Mouse (Mus musculus): Measurements from ENCODE around the gene Phc2. TPM values are rescaled to one million over a fixed set of nuclear protein-coding genes. Genes with fewer than 3 reads are reported as not detected.

The Phc2 gene
- polyA plus RNA-seq, 1 experiment from 2014 or later = 61.5 TPM

DNA sequence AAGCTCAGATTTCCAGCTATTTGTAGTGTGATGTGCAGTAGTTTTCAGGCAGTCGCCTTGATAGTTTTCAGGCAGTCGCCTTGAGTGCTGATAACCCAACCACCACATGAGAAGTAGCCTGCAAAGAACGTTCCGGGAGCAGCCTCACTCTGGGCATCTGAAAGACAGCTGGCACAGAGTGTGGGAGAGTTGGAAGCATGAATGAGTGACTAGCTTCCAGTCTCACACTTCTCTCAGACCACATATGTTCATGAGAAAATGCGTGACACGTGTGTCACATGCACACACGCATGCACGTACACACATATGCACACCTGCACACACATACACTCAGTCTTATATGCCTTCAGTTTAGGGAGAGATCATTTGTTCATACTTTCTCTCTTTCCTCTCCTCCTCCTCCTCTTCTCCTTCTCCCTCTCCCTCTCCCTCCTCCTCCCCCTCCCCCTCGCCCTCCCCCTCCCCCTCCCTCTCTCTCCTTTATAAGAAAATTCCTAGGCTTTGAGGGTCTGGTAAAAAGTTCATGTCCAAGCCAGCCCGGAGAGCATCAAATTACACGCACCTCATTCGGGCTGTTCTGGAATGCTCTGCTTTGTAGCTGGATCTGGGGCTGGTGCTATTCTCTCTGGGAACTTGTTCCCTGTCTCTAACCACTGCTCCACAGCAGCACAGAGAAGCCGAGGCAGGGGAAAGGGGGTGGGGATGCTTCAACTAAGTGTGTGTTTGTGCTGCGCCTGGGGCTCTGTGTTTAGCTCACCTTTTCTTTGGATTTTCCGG, 37.8 kb downstream of the Phc2 start:
- H3K9ac ChIP-seq = no peak overlapping the region
- no peaks in the 10 kb centered on the region for H3K9me3 ChIP-seq (replicated peaks)
- 0 out of 2 replicates have a peak overlapping the region, but pooled peaks have one; percentile 28 for H3K27ac ChIP-seq (replicated peaks)
- WGBS = 30% methylated on average over 15 of the region's 15 CpGs
- H3K36me3 ChIP-seq = no peaks in the 10 kb centered on the region
- no peak for ATAC-seq (ENCODE audit: insufficient number of reproducible peaks, low FRiP score, low TSS enrichment, low read depth)
- H3K4me3 ChIP-seq (replicated peaks) = no peak overlapping the region
- peaks cover 82% of the 10 kb centered on the region for H3K4me1 ChIP-seq
- no peaks in the 10 kb centered on the region for H3K27me3 ChIP-seq
- no peak overlapping the region for H3K4me2 ChIP-seq (replicated peaks)

DNA sequence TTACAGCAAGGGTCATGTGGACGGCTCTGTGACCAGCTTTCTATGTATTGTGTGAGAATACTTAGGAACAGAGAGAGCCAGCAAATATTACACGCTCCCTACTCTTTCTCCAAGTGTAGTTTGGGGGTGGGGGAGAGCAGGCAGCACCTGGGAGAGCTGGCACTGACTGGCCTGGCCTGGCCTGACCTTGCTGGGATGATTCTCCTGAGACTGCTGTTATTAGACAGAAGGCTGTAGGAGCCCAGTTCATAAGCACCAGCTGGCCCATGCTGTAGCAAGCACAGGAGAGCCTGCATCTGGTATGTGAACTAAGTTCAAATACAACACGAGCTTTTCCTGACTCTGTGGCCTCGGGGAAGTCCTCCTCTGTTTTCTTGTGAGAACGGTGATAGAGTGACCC, 38.7 kb downstream of the Phc2 start:
- 43% methylated on average over 5 of the region's 5 CpGs for WGBS
- Histone ChIP-seq H3K27me3 (no peaks in the 10 kb centered on the region), H3K27ac (replicated peaks) (0 out of 2 replicates have a peak overlapping the region, but pooled peaks have one; percentile 3), H3K4me1 (peaks cover 87% of the 10 kb centered on the region), H3K4me2 (replicated peaks) (no peak overlapping the region), H3K9me3 (replicated peaks) (no peaks in the 10 kb centered on the region), H3K4me3 (replicated peaks) (no peak overlapping the region), H3K36me3 (no peaks in the 10 kb centered on the region), H3K9ac (no peak overlapping the region)
- no peak for ATAC-seq (ENCODE audit: insufficient number of reproducible peaks, low FRiP score, low TSS enrichment, low read depth)

GRCm38 (mm10) chr4:128694315-128694714, 39.8 kb downstream of the Phc2 start:
- no peak overlapping the region for H3K4me3 ChIP-seq (replicated peaks)
- no peak for ATAC-seq (ENCODE audit: insufficient number of reproducible peaks, low FRiP score, low TSS enrichment, low read depth)
- H3K36me3 ChIP-seq = no peaks in the 10 kb centered on the region
- H3K4me1 ChIP-seq = peaks cover 85% of the 10 kb centered on the region
- no peak overlapping the region for H3K9ac ChIP-seq
- H3K9me3 ChIP-seq (replicated peaks) = no peaks in the 10 kb centered on the region
- H3K4me2 ChIP-seq (replicated peaks) = no peak overlapping the region
- no peaks in the 10 kb centered on the region for H3K27me3 ChIP-seq
- no peak overlapping the region for H3K27ac ChIP-seq (replicated peaks)

DNA sequence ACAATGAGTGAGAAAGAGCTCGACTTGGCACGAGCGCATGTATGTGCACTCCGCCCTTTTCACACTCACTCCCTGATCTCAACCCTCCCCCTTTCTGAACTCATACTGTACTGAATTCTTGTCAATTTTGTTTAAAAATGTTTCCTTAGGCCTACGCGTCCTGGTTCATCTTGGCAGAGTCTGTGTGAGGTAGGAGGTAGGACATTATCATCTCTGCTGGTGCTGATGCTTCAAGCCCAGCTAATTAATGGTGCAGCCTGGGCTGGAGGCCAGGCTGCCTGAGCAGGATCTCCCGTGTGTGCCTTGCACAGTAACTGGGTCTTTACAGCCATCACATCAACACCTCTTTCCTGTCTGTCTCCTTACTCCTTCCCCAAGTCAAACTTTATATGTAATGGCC, 40.6 kb downstream of the Phc2 start:
- no peak overlapping the region for H3K27ac ChIP-seq (replicated peaks)
- H3K4me2 ChIP-seq (replicated peaks) = no peak overlapping the region
- H3K9me3 ChIP-seq (replicated peaks) = no peaks in the 10 kb centered on the region
- 72% methylated on average over 7 of the region's 7 CpGs for WGBS
- H3K36me3 ChIP-seq = no peaks in the 10 kb centered on the region
- ATAC-seq (ENCODE audit: insufficient number of reproducible peaks, low FRiP score, low TSS enrichment, low read depth) = no peak
- H3K4me3 ChIP-seq (replicated peaks) = no peak overlapping the region
- no peaks in the 10 kb centered on the region for H3K27me3 ChIP-seq
- H3K4me1 ChIP-seq = peaks cover 78% of the 10 kb centered on the region
- H3K9ac ChIP-seq = no peak overlapping the region

DNA sequence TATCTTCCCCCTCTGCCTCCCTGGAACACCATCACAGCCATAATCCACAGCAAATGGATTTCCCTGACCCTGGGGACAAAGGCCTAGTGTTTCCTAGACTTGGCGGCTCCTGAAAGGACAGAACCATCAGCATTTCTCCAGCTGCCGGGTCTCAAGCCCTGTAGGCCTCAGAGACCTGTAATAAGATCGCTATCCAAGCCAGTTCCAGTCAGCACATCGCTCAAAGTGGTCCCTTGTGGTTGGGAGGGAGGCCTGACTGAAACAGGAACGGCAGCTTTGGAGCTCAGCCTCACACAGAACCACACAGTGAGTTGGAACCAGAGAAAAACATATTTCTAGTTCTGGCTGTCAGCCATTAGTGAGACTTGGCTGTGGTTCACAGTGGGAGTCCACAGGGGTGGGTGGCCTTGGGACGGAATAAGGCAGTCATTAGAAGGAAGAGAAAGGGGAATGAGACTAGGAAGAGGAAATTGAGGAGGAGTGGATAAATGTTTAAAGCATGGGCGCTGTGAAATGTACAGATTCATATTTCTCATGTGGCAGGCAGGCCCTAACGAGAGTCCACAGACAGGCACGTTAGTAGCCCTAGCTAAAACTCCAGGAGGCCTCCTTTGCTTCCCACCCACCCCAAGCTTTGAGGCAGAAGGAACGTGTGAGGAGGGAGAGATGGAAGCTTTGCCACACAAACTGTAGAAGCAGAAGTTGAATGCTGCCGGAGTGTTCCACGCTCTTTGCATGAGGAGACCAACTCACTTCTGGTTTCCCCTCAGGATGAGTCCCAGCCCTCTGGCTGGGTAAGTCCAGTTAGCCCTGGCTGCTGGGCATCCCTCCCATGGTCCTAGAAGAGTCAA, 43.7 kb downstream of the Phc2 start:
- Histone ChIP-seq H3K4me2 (replicated peaks) (no peak overlapping the region), H3K9me3 (replicated peaks) (no peaks in the 10 kb centered on the region), H3K4me1 (peaks cover 49% of the 10 kb centered on the region), H3K27ac (replicated peaks) (peak overlapping the region; percentile 86), H3K36me3 (no peaks in the 10 kb centered on the region), H3K9ac (no peak overlapping the region), H3K4me3 (replicated peaks) (no peak overlapping the region), H3K27me3 (no peaks in the 10 kb centered on the region)
- peak; percentile 91 for ATAC-seq (ENCODE audit: insufficient number of reproducible peaks, low FRiP score, low TSS enrichment, low read depth)
- 17% methylated on average over 12 of the region's 12 CpGs for WGBS

- H3K4me3 ChIP-seq (replicated peaks) = no peak overlapping the region
- H3K9me3 ChIP-seq (replicated peaks) = no peaks in the 10 kb centered on the region
- 83% methylated on average over 4 of the region's 4 CpGs for WGBS
- H3K4me2 ChIP-seq (replicated peaks) = no peak overlapping the region
- no peaks in the 10 kb centered on the region for H3K27me3 ChIP-seq
- H3K4me1 ChIP-seq = peaks cover 38% of the 10 kb centered on the region
- H3K27ac ChIP-seq (replicated peaks) = no peak overlapping the region
- no peak for ATAC-seq (ENCODE audit: insufficient number of reproducible peaks, low FRiP score, low TSS enrichment, low read depth)
- no peak overlapping the region for H3K9ac ChIP-seq
- H3K36me3 ChIP-seq = no peaks in the 10 kb centered on the region
These were observed 45.4 kb downstream of the Phc2 start for GRCm38 (mm10) chr4:128699916-128700315.

- Histone ChIP-seq H3K4me3 (replicated peaks) (no peak overlapping the region), H3K36me3 (no peaks in the 10 kb centered on the region), H3K4me2 (replicated peaks) (no peak overlapping the region), H3K9me3 (replicated peaks) (no peaks in the 10 kb centered on the region), H3K27ac (replicated peaks) (no peak overlapping the region), H3K4me1 (peaks cover 34% of the 10 kb centered on the region), H3K27me3 (no peaks in the 10 kb centered on the region), H3K9ac (no peak overlapping the region)
- no peak for ATAC-seq (ENCODE audit: insufficient number of reproducible peaks, low FRiP score, low TSS enrichment, low read depth)
- 42% methylated on average over 2 of the region's 2 CpGs for WGBS
These were observed 46.0 kb downstream of the Phc2 start for GRCm38 (mm10) chr4:128700543-128700942.

DNA sequence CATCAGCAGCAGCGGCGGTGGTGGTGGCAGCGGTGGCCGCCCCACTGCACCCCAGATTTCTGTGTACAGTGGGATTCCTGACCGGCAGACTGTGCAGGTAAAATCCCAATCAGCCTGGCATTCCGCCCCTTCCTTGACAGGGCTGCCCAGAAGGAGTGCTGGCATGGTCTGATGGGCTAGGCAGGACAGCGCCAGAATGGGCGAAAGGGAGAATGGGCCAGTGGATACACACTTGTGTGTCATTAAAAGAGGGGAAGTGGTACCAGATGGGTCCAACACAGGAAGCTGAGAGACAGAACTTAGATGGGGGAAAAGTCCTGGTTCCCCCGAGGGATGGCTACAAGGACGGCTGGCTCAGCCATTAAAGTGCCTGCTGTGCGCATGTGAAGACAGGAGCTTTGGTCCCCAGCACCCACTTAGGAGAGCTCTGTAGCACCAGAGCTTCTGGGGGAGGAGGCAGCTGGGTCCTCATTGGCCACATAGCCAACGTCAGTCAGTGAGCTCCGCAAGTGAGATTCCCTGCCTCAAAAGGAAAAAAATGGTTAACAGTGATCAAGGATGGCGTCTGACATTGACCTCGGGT, 50.7 kb downstream of the Phc2 start:
- Histone ChIP-seq H3K9ac (no peak overlapping the region), H3K36me3 (0 out of 2 replicates have a peak, but pooled peaks cover 6% of the 10 kb centered on the region), H3K4me2 (replicated peaks) (no peak overlapping the region), H3K4me3 (replicated peaks) (no peak overlapping the region), H3K9me3 (replicated peaks) (no peaks in the 10 kb centered on the region), H3K27me3 (no peaks in the 10 kb centered on the region), H3K27ac (replicated peaks) (no peak overlapping the region), H3K4me1 (peaks cover 5% of the 10 kb centered on the region; the same call in 1 of the 2 replicates)
- no peak for ATAC-seq (ENCODE audit: insufficient number of reproducible peaks, low FRiP score, low TSS enrichment, low read depth)
- WGBS = 87% methylated on average over 15 of the region's 15 CpGs

- no peak overlapping the region for H3K27ac ChIP-seq (replicated peaks)
- H3K9me3 ChIP-seq (replicated peaks) = no peaks in the 10 kb centered on the region
- 0 out of 2 replicates have a peak, but pooled peaks cover 6% of the 10 kb centered on the region for H3K36me3 ChIP-seq
- ATAC-seq (ENCODE audit: insufficient number of reproducible peaks, low FRiP score, low TSS enrichment, low read depth) = no peak
- H3K4me2 ChIP-seq (replicated peaks) = no peak overlapping the region
- no peak overlapping the region for H3K9ac ChIP-seq
- H3K4me1 ChIP-seq = peaks cover 14% of the 10 kb centered on the region
- no peak overlapping the region for H3K4me3 ChIP-seq (replicated peaks)
- 16% methylated on average over 9 of the region's 9 CpGs for WGBS
- peaks cover 6% of the 10 kb centered on the region; the same call in 1 of the 2 replicates for H3K27me3 ChIP-seq
These were observed 52.1 kb downstream of the Phc2 start for GRCm38 (mm10) chr4:128706626-128707025.

GRCm38 (mm10) chr4:128707384-128707783, 52.9 kb downstream of the Phc2 start:
- Histone ChIP-seq H3K9ac (no peak overlapping the region), H3K27me3 (peaks cover 6% of the 10 kb centered on the region; the same call in 1 of the 2 replicates), H3K4me1 (peaks cover 22% of the 10 kb centered on the region), H3K27ac (replicated peaks) (no peak overlapping the region), H3K9me3 (replicated peaks) (no peaks in the 10 kb centered on the region), H3K4me2 (replicated peaks) (no peak overlapping the region), H3K36me3 (0 out of 2 replicates have a peak, but pooled peaks cover 6% of the 10 kb centered on the region), H3K4me3 (replicated peaks) (no peak overlapping the region)
- ATAC-seq (ENCODE audit: insufficient number of reproducible peaks, low FRiP score, low TSS enrichment, low read depth) = no peak
- 57% methylated on average over 4 of the region's 4 CpGs for WGBS
